Mouse (Mus musculus) cerebellum, postnatal 14 days (tissue): ENCODE measurements around the gene Lrrtm4.

Source experiments
- DNase-seq, 2 experiments: peaks; one replicate each; pipeline ENCODE4 v3.0.0; 2021; ENCODE audit warnings: mixed read lengths in 2 of 2

The Lrrtm4 gene

DNA sequence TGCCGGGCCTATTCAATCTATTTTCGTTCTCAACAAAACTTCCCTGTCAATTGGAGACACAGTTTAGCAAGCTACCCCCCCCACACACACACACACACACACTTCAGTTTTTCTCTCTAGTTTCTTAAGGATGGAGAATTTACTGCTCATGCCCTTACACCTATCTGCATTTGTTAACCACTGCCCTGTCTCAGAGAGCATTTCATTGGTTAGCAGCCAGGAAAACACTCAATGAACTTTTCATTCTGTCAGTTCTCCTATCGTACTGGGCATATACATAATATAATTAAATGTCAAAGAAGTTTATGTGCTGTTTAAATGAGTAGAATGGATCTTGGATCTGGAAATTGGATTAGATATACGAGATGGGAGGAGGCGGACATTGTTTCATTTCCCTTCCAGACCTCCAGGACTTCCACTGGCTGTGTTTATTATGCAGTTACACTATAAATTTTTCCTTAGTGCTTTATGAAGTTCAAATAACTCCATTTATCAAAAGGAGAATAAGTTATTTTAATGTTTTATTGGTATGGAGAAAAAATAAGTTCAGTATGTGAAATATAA lies 742.0 kb downstream of the Lrrtm4 start:
- DNase-seq = no peak

- peak; percentile 51 for DNase-seq
These were observed 767.6 kb downstream of the Lrrtm4 start for GRCm38 (mm10) chr6:80786282-80786681.

- DNase-seq = no peak
These were observed 805.1 kb downstream of the Lrrtm4 start for GRCm38 (mm10) chr6:80823753-80824152.

DNA sequence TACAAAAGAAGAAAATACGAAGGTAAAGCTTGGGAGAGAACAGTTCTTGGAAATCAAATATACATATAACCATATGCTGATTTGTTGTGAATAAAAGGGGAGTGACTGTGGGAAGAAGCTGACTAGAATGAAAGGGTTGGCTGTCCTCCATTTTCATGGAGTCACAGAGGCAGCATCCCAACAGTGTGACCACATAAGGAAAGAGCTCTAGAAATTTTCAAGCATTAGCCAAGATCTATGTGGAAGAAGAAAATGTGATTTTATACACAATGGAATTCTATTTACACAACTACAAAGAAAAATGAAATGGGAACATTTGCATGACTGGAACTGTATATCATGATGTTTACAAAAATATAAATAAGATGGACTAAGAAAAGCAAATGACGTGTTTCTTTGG lies 821.1 kb downstream of the Lrrtm4 start:
- no peak for DNase-seq

DNA sequence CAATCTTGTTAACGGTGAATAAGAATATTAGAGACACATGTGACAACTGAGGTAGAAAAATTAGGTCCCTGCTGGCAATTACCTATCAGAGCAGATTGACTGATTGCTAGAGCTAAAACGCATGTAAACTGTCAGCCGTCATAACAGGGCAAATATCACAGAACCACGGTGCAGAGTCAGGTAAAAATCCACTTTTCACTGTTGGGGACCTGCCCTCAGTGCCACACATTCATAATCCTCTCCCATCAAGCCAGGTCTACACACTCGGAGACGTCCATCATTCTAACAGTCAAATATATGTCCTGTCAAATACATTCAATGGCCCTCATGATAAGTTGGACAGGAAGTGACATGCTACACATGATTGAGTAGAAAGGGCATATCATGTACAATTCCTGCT lies 826.6 kb downstream of the Lrrtm4 start:
- DNase-seq = no peak

DNA sequence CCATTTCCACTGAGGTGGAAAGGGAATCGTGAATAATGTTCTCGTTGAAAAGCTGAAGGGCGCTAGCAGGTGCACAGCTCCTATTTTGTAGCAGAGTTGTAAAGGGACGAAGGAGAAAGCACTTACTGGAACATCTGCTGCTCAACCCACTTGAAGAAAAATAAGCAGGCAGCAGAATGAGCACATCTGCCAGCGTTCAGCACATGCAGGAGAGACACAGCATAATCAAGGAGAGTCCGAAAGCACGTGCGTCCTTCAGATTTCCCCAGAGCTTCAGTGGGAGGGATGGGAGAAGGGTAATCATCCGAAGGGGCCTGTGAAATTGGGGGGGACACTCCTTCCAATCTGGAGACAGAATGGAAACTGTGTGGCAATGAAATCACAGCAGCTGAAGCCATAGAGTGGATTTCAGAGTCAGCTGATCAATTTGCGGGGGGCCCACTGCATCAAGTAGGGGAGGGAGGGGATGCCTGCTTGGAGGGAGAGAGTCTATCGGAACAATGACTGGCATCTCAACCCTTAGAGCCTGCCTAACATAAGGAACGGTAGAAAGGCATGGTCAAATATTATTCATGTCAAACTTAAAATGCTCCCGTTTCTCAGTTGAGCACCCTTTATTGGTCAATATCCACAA lies 838.4 kb downstream of the Lrrtm4 start:
- no peak for DNase-seq
